Mouse (Mus musculus): ENCODE results near the gene Ibtk.
A peak's percentile ranks its signal among the peaks of the same experiment; 100 is the strongest.
"Not testable (repeated sequence)": the region's sequence is repeated elsewhere in the genome, so short reads cannot be mapped to it uniquely, and the experiment has no call there.

The Ibtk gene

GRCm38 (mm10) chr9:85749142-85749921 is at the start of gene Ibtk:
Gene Ibtk, minus strand, starts transcription at chr9:85749334.
- peak; percentile 98 for DNase-seq

- DNase-seq, result not testable (repeated sequence)
Measured at GRCm38 (mm10) chr9:85791521-85791920, 42.4 kb upstream of the Ibtk start.

- no peak for DNase-seq
Measured at GRCm38 (mm10) chr9:85780249-85780648, 31.1 kb upstream of the Ibtk start.

- DNase-seq, result peak; percentile 7
Measured at GRCm38 (mm10) chr9:85779458-85779857, 30.3 kb upstream of the Ibtk start.

GRCm38 (mm10) chr9:85777544-85777943 is 28.4 kb upstream of the Ibtk start:
- no peak for DNase-seq

GRCm38 (mm10) chr9:85772280-85772679 is 23.1 kb upstream of the Ibtk start:
- no peak for DNase-seq

GRCm38 (mm10) chr9:85771454-85771853 is 22.3 kb upstream of the Ibtk start:
- no peak for DNase-seq

- DNase-seq, result no peak
Measured at GRCm38 (mm10) chr9:85770369-85770768, 21.2 kb upstream of the Ibtk start.

- DNase-seq, result no peak
Measured at GRCm38 (mm10) chr9:85769057-85769789, 20.1 kb upstream of the Ibtk start.

- no peak for DNase-seq
Measured at GRCm38 (mm10) chr9:85767255-85767654, 18.1 kb upstream of the Ibtk start.

- no peak for DNase-seq
Measured at GRCm38 (mm10) chr9:85762476-85762875, 13.3 kb upstream of the Ibtk start.

- no peak for DNase-seq
Measured at GRCm38 (mm10) chr9:85750797-85751196, 1.7 kb upstream of the Ibtk start.

- DNase-seq, result peak; percentile 13
Measured at GRCm38 (mm10) chr9:85749922-85750509, 882 bp upstream of the Ibtk start.

- peak; percentile 75 for DNase-seq
Measured at GRCm38 (mm10) chr9:85748204-85749141, 661 bp downstream of the Ibtk start.

GRCm38 (mm10) chr9:85745566-85745965 is 3.6 kb downstream of the Ibtk start:
- DNase-seq, result no peak

GRCm38 (mm10) chr9:85743358-85743757 is 5.8 kb downstream of the Ibtk start:
- DNase-seq, result no peak

- DNase-seq, result no peak
Measured at GRCm38 (mm10) chr9:85742107-85742506, 7.0 kb downstream of the Ibtk start.

GRCm38 (mm10) chr9:85739279-85739678 is 9.9 kb downstream of the Ibtk start:
- DNase-seq, result no peak

GRCm38 (mm10) chr9:85734821-85735220 is 14.3 kb downstream of the Ibtk start:
- DNase-seq, result no peak

GRCm38 (mm10) chr9:85724078-85724477 is 25.1 kb downstream of the Ibtk start:
- no peak for DNase-seq

- no peak for DNase-seq
Measured at GRCm38 (mm10) chr9:85717336-85717735, 31.8 kb downstream of the Ibtk start.

- DNase-seq, result no peak
Measured at GRCm38 (mm10) chr9:85707302-85707701, 41.8 kb downstream of the Ibtk start.

GRCm38 (mm10) chr9:85701981-85702380 is 47.2 kb downstream of the Ibtk start:
- no peak for DNase-seq
